Comparison of ENCODE assay signal across 7 mouse cellular contexts in genomic region chr12:13268826-13269449, GRCm38 (mm10). TPM values are rescaled to one million over a fixed set of nuclear protein-coding genes. Genes with fewer than 3 reads are reported as not detected.
DNase-seq lines count a peak whose midpoint lies in the region; ATAC-seq lines count a peak whose summit lies in the region.

TSS of gene Nbas (plus strand) at chr12:13269133.

- intact Hi-C loops in left cerebral cortex, postnatal 36 days (cut with DNase I), result no loop called here

- no peaks in the 10 kb centered on the region for H3K36me3 ChIP-seq in intestine, embryonic 16.5 days (ENCODE audit: control insufficient read depth, insufficient read depth, low read length)
- no peaks in the 10 kb centered on the region for H3K36me3 ChIP-seq in midbrain, embryonic 11.5 days (ENCODE audit: control insufficient read depth, insufficient read depth, low read length)

- peak; percentile 90 for ATAC-seq in intestine, embryonic 16.5 days
- ATAC-seq in midbrain, embryonic 11.5 days (ENCODE audit: low FRiP score), result peak; percentile 96

- H3K4me1 ChIP-seq in intestine, embryonic 16.5 days (ENCODE audit: control insufficient read depth, insufficient read depth, low read length), result peaks cover 3% of the 10 kb centered on the region; the same call in 1 of the 2 replicates
- H3K4me1 ChIP-seq in midbrain, embryonic 11.5 days (ENCODE audit: control insufficient read depth, insufficient read depth, low read length), result peaks cover 9% of the 10 kb centered on the region

- H3K9me3 ChIP-seq in intestine, embryonic 16.5 days (ENCODE audit: control insufficient read depth, low read length), result no peaks in the 10 kb centered on the region
- no peaks in the 10 kb centered on the region for H3K9me3 ChIP-seq in midbrain, embryonic 11.5 days (ENCODE audit: control insufficient read depth, low read length)

- H3K4me3 ChIP-seq in intestine, embryonic 16.5 days (ENCODE audit: low read length), result peak within 1 kb of the TSS; percentile 85
- H3K4me3 ChIP-seq in midbrain, embryonic 11.5 days (ENCODE audit: low read depth, low read length), result peak within 1 kb of the TSS; percentile 82

- H3K4me2 ChIP-seq in intestine, embryonic 16.5 days (ENCODE audit: low read depth, low read length), result peak within 1 kb of the TSS; percentile 55
- H3K4me2 ChIP-seq in midbrain, embryonic 11.5 days, result peak within 1 kb of the TSS; percentile 71

- 3% methylated on average over 38 of the region's 38 CpGs for WGBS in intestine, embryonic 16.5 days
- 4% methylated on average over 38 of the region's 38 CpGs for WGBS in midbrain, embryonic 11.5 days

- H3K9ac ChIP-seq in intestine, embryonic 16.5 days (ENCODE audit: low read depth, low read length), result peak within 1 kb of the TSS; percentile 81
- peak within 1 kb of the TSS; percentile 84 for H3K9ac ChIP-seq in midbrain, embryonic 11.5 days (ENCODE audit: low read length)

- H3K27me3 ChIP-seq in intestine, embryonic 16.5 days (replicated peaks; ENCODE audit: control insufficient read depth, insufficient read depth, low read length), result no peaks in the 10 kb centered on the region
- H3K27me3 ChIP-seq in midbrain, embryonic 11.5 days (ENCODE audit: control insufficient read depth, insufficient read depth, low read length), result no peaks in the 10 kb centered on the region

- no peak within 1 kb of the TSS for H3K27ac ChIP-seq in intestine, embryonic 16.5 days (ENCODE audit: low read length)
- H3K27ac ChIP-seq in midbrain, embryonic 11.5 days (ENCODE audit: low read depth, low read length), result no peak within 1 kb of the TSS

- DNase-seq in adrenal gland, adult 18-20 months (ENCODE audit: low spot score in 2 of 2), result peak; percentile 91
- peak; percentile 60 for DNase-seq in embryo, embryonic 11.5 days (ENCODE audit: low read depth, low spot score)
- DNase-seq in gastrocnemius, postnatal 4 days (ENCODE audit: low spot score in 2 of 2), result peak; percentile 77 to 88
- DNase-seq in left cerebral cortex, postnatal 36 days (ENCODE audit: low spot score in 2 of 2), result peak; percentile 90 to 91
- DNase-seq in midbrain, embryonic 11.5 days (ENCODE audit: low spot score, missing footprints), result peak; percentile 98
- DNase-seq in skeletal muscle tissue, adult 2 months (ENCODE audit: low read depth, low spot score), result peak; percentile 35

RNA-seq across cellular contexts. Expression of gene Nbas, which starts in this region (rescaled TPM):
- 10 to 100 TPM; 26.2 to 28.6 TPM for total RNA-seq in adrenal gland, adult 18-20 months (2021)
- 10 to 100 TPM; 21.7 to 22.9 TPM for total RNA-seq in gastrocnemius, postnatal 4 days (2021)
- 16.9 and 17.2 TPM in 2 replicates for polyA plus RNA-seq in intestine, embryonic 16.5 days (2015; fragmentation: Nextera tagmentation; extraction: Ambion mirVana)
- 10 to 100 TPM; 31.3 to 33.6 TPM for total RNA-seq in left cerebral cortex, postnatal 36 days (2021)
- 14.0 and 15.7 TPM in 2 replicates for polyA plus RNA-seq in midbrain, embryonic 11.5 days (2014; fragmentation: Nextera tagmentation; extraction: Ambion mirVana)

Comparison
In these comparisons a context has a peak if more than half of its experiments do, and no peak if none do; other contexts are left out.
1. DNase-seq: peak in every context shown above with its lines; median percentile 98 in midbrain, embryonic 11.5 days; 91 in adrenal gland, adult 18-20 months; 90 in left cerebral cortex, postnatal 36 days; 82 in gastrocnemius, postnatal 4 days; 60 in embryo, embryonic 11.5 days; 35 in skeletal muscle tissue, adult 2 months.